Mouse (Mus musculus): ENCODE measurements around the gene Dscaml1.

Dscaml1 gene

GRCm38 (mm10) chr9:45457200-45457599 is 30.8 kb downstream of the Dscaml1 start:
- no peak for DNase-seq

GRCm38 (mm10) chr9:45458363-45458762 is 31.9 kb downstream of the Dscaml1 start:
- peak; percentile 38 to 44 for DNase-seq

- no peak for DNase-seq
Measured at GRCm38 (mm10) chr9:45465396-45466019, 39.1 kb downstream of the Dscaml1 start.

GRCm38 (mm10) chr9:45468235-45468634 is 41.8 kb downstream of the Dscaml1 start:
- no peak for DNase-seq

GRCm38 (mm10) chr9:45470746-45471471 is 44.5 kb downstream of the Dscaml1 start:
- DNase-seq: no peak

GRCm38 (mm10) chr9:45471691-45472090 is 45.3 kb downstream of the Dscaml1 start:
- DNase-seq: no peak

GRCm38 (mm10) chr9:45474874-45475273 is 48.4 kb downstream of the Dscaml1 start:
- DNase-seq: no peak

- peak in 1 of 2 experiments; percentile 28 for DNase-seq
Measured at GRCm38 (mm10) chr9:45480936-45481335, 54.5 kb downstream of the Dscaml1 start.

GRCm38 (mm10) chr9:45486665-45487074 is 60.2 kb downstream of the Dscaml1 start:
- DNase-seq: no peak

GRCm38 (mm10) chr9:45487179-45487801 is 60.9 kb downstream of the Dscaml1 start:
- peak in 1 of 2 experiments; percentile 16 for DNase-seq

GRCm38 (mm10) chr9:45490899-45491298 is 64.5 kb downstream of the Dscaml1 start:
- DNase-seq: no peak

GRCm38 (mm10) chr9:45494889-45495288 is 68.5 kb downstream of the Dscaml1 start:
- no peak for DNase-seq

- no peak for DNase-seq
Measured at GRCm38 (mm10) chr9:45496340-45496739, 69.9 kb downstream of the Dscaml1 start.

- DNase-seq: no peak
Measured at GRCm38 (mm10) chr9:45496944-45497343, 70.5 kb downstream of the Dscaml1 start.

GRCm38 (mm10) chr9:45499267-45499666 is 72.8 kb downstream of the Dscaml1 start:
- no peak for DNase-seq

- no peak for DNase-seq
Measured at GRCm38 (mm10) chr9:45500071-45500595, 73.7 kb downstream of the Dscaml1 start.

- no peak for DNase-seq
Measured at GRCm38 (mm10) chr9:45501295-45501927, 75.0 kb downstream of the Dscaml1 start.

GRCm38 (mm10) chr9:45501963-45502641 is 75.7 kb downstream of the Dscaml1 start:
- DNase-seq: no peak

- DNase-seq: no peak
Measured at GRCm38 (mm10) chr9:45504977-45505376, 78.5 kb downstream of the Dscaml1 start.

GRCm38 (mm10) chr9:45505487-45505939 is 79.1 kb downstream of the Dscaml1 start:
- DNase-seq: no peak

- no peak for DNase-seq
Measured at GRCm38 (mm10) chr9:45507482-45507881, 81.1 kb downstream of the Dscaml1 start.

GRCm38 (mm10) chr9:45510806-45511546 is 84.5 kb downstream of the Dscaml1 start:
- no peak for DNase-seq
